Mouse (Mus musculus): ENCODE data around the gene Ncam1. TPM values are rescaled to one million over a fixed set of nuclear protein-coding genes. Genes with fewer than 3 reads are reported as not detected.

The Ncam1 gene
- 442 and 493 TPM in 2 replicates for polyA plus RNA-seq (2015; fragmentation: Nextera tagmentation; extraction: Ambion mirVana)

DNA sequence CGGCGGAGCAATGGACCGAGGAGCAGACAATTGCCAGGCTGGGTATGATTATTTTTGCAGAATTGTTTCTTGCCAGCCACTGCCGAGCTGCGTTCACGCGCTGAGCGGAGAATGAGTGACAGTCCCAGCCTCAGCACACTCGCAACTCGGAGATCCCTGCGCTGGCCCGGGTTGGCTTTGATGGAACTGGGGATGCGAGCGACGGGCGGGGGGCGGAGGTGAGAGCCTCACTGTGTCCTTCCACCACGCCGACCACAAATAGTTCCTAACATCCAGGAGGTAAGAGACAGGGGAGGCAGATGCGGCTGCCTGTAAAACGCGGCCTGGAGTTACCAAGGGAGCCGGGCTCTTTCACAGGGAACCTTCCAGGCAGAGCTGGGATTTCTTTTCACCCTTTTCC is at the start of gene Ncam1:
Gene Ncam1, minus strand, starts transcription at position 120 of the 400 bp plus-strand sequence.
- 0% methylated on average over 23 of the region's 23 CpGs for WGBS
- peak within 1 kb of the TSS; percentile 98 for H3K9ac ChIP-seq
- no peaks in the 10 kb centered on the region for H3K36me3 ChIP-seq
- H3K4me3 ChIP-seq: peak within 1 kb of the TSS; percentile 97
- H3K27me3 ChIP-seq: no peaks in the 10 kb centered on the region
- peaks cover 29% of the 10 kb centered on the region for H3K4me1 ChIP-seq (replicated peaks)
- peak within 1 kb of the TSS; percentile 98 for H3K27ac ChIP-seq (replicated peaks)
- peak within 1 kb of the TSS; percentile 79 for H3K4me2 ChIP-seq
- ATAC-seq (ENCODE audit: low FRiP score, low read depth): peak; percentile 79
- H3K9me3 ChIP-seq: no peaks in the 10 kb centered on the region

GRCm38 (mm10) chr9:49834013-49834412 is 35.3 kb upstream of the Ncam1 start:
- no peaks in the 10 kb centered on the region for H3K27me3 ChIP-seq
- H3K4me3 ChIP-seq: no peak overlapping the region
- 96% methylated on average over 1 of the region's 1 CpGs for WGBS
- H3K27ac ChIP-seq (replicated peaks): no peak overlapping the region
- no peak for ATAC-seq (ENCODE audit: low FRiP score, low read depth)
- H3K4me2 ChIP-seq: no peak overlapping the region
- no peaks in the 10 kb centered on the region for H3K36me3 ChIP-seq
- H3K9ac ChIP-seq: no peak overlapping the region
- H3K4me1 ChIP-seq (replicated peaks): no peaks in the 10 kb centered on the region
- no peaks in the 10 kb centered on the region for H3K9me3 ChIP-seq

DNA sequence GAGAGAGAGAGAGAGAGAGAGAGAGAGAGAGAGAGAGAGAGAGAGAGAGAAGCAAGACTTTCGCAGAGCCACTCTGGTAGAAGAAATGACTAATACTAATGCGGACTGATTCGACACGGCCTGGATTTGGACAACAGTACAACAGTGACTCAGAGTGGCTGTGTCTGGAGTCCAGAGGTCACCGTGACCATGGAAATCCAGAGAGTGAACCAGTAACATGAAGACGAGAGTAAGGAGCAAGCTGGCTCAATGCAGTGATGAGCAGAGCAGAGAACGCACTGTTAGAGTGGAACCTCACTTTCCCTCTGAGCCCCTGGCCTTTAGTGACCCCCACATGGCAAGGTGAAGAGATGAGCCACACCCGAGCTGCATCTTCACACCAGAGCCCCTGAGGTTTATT is 28.9 kb upstream of the Ncam1 start:
- H3K4me2 ChIP-seq: no peak overlapping the region
- H3K4me1 ChIP-seq (replicated peaks): no peaks in the 10 kb centered on the region
- no peak overlapping the region for H3K9ac ChIP-seq
- no peak overlapping the region for H3K4me3 ChIP-seq
- no peak overlapping the region for H3K27ac ChIP-seq (replicated peaks)
- no peaks in the 10 kb centered on the region for H3K9me3 ChIP-seq
- H3K27me3 ChIP-seq: no peaks in the 10 kb centered on the region
- no peaks in the 10 kb centered on the region for H3K36me3 ChIP-seq
- no peak for ATAC-seq (ENCODE audit: low FRiP score, low read depth)
- WGBS: 93% methylated on average over 8 of the region's 8 CpGs

DNA sequence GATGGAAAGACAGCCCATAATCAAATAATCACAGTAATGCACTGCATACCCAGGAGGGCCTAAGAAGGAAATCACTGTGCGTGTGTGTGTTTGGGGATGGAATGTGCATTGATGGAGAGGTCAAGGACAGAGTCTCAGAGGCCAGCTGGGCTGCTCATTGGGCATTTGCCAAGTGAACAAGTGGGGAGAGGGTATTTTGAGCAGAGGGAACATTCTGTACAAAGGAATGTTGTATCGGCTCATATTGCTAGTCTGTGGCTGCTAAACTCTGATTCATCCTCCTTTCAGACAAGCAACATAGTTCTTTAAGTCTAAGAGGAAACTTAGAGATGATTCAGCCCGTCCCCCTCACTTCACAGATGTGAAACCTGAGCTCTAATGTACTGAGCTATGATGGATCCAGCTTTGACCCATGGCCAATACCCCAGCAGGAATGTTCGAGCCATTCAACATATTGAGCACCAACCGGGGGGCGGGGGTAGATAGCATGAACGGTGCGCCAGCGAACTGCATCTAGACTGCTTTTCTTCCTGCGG is 17.5 kb upstream of the Ncam1 start:
- 70% methylated on average over 10 of the region's 10 CpGs for WGBS
- H3K9me3 ChIP-seq: no peaks in the 10 kb centered on the region
- ATAC-seq (ENCODE audit: low FRiP score, low read depth): no peak

GRCm38 (mm10) chr9:49814442-49814841 is 15.7 kb upstream of the Ncam1 start:
- 97% methylated on average over 2 of the region's 2 CpGs for WGBS
- Histone ChIP-seq H3K4me1 (replicated peaks) (0 out of 2 replicates have a peak, but pooled peaks cover 2% of the 10 kb centered on the region), H3K27ac (replicated peaks) (no peak overlapping the region), H3K4me3 (no peak overlapping the region), H3K9me3 (no peaks in the 10 kb centered on the region), H3K27me3 (no peaks in the 10 kb centered on the region), H3K4me2 (no peak overlapping the region), H3K36me3 (no peaks in the 10 kb centered on the region), H3K9ac (no peak overlapping the region)
- ATAC-seq (ENCODE audit: low FRiP score, low read depth): no peak

More for the DNA sequence above, 17.5 kb upstream of the Ncam1 start:
- Histone ChIP-seq H3K27me3 (no peaks in the 10 kb centered on the region), H3K4me3 (no peak overlapping the region), H3K4me1 (replicated peaks) (0 out of 2 replicates have a peak, but pooled peaks cover 2% of the 10 kb centered on the region), H3K36me3 (no peaks in the 10 kb centered on the region), H3K4me2 (no peak overlapping the region), H3K9ac (no peak overlapping the region), H3K27ac (replicated peaks) (no peak overlapping the region)

- H3K4me3 ChIP-seq: no peak overlapping the region
- no peak for ATAC-seq (ENCODE audit: low FRiP score, low read depth)
- no peaks in the 10 kb centered on the region for H3K36me3 ChIP-seq
- H3K4me1 ChIP-seq (replicated peaks): peaks cover 3% of the 10 kb centered on the region; the same call in 1 of the 2 replicates
- WGBS: 65% methylated on average over 3 of the region's 3 CpGs
- no peaks in the 10 kb centered on the region for H3K9me3 ChIP-seq
- H3K9ac ChIP-seq: no peak overlapping the region
- H3K27me3 ChIP-seq: no peaks in the 10 kb centered on the region
- no peak overlapping the region for H3K4me2 ChIP-seq
- H3K27ac ChIP-seq (replicated peaks): no peak overlapping the region
Measured at GRCm38 (mm10) chr9:49803222-49803621, 4.5 kb upstream of the Ncam1 start.

DNA sequence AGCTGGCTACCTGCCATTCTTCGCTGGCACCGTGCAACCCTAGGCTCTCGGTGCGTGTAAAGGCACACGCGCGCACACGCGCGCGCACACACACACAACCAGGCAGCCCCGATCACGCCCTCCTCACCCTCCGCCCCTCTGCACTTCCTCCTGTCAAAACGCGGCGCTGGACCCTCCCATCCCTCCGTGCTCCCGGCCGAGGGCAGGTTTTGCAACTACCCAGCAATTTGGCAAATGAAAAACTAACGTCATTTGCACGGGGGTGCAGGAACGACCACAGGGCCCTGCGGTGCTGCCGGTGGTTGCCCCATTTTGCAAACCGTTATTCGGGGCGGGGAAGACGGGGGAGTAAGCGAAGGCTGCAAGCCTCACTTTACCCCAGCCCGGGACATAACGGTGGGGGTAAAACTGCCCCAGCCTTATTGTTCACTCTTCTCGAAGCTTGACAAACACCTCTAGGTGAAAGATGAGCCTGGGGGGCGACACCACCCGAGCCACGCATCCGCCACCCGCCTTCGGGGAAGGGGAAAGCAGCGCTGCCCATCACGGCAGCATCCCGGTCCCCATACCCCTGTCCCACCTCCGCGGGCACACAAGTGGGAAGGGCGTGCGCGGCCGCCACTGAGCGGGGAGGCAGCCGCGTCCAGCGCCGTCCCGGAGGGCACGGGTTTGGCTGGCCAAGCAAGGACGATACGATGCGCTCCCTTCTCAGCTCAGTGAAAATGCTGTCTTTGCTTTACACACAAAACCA is 729 bp downstream of the Ncam1 start:
- Histone ChIP-seq H3K27me3 (no peaks in the 10 kb centered on the region), H3K9me3 (no peaks in the 10 kb centered on the region), H3K4me1 (replicated peaks) (peaks cover 37% of the 10 kb centered on the region), H3K4me3 (peak overlapping the region; percentile 97), H3K36me3 (no peaks in the 10 kb centered on the region), H3K27ac (replicated peaks) (peak overlapping the region; percentile 98), H3K9ac (peak overlapping the region; percentile 98), H3K4me2 (peak overlapping the region; percentile 79)
- WGBS: under 1% methylated on average over 58 of the region's 58 CpGs
- ATAC-seq (ENCODE audit: low FRiP score, low read depth): peak; percentile 79

DNA sequence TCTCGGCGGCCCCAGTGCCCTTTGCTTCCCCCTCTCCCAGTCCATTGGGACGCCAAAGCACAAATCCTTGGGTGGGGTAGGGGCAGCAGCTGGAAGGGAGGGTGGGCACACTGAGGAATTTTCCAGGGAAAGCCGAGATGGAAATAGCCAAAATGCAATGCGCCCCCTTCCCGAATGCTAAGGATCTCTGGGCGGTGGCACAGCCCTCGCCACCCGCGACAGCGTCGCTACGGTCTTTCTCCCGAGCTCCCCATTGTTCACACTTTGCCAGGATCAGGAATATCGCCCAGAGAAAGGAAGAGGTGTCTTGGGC is 1.3 kb downstream of the Ncam1 start:
- H3K9ac ChIP-seq: peak overlapping the region; percentile 98
- ATAC-seq (ENCODE audit: low FRiP score, low read depth): no peak; the same call in 1 of the 2 replicates
- H3K27me3 ChIP-seq: no peaks in the 10 kb centered on the region
- peaks cover 42% of the 10 kb centered on the region for H3K4me1 ChIP-seq (replicated peaks)
- H3K36me3 ChIP-seq: no peaks in the 10 kb centered on the region
- H3K27ac ChIP-seq (replicated peaks): peak overlapping the region; percentile 98
- H3K9me3 ChIP-seq: no peaks in the 10 kb centered on the region
- peak overlapping the region; percentile 97 for H3K4me3 ChIP-seq
- peak overlapping the region; percentile 79 for H3K4me2 ChIP-seq
- WGBS: under 1% methylated on average over 15 of the region's 15 CpGs

- under 1% methylated on average over 51 of the region's 52 CpGs for WGBS
- no peaks in the 10 kb centered on the region for H3K36me3 ChIP-seq
- H3K4me3 ChIP-seq: peak overlapping the region; percentile 97
- peak overlapping the region; percentile 79 for H3K4me2 ChIP-seq
- H3K27me3 ChIP-seq: no peaks in the 10 kb centered on the region
- H3K4me1 ChIP-seq (replicated peaks): peaks cover 48% of the 10 kb centered on the region
- H3K9me3 ChIP-seq: no peaks in the 10 kb centered on the region
- peak overlapping the region; percentile 98 for H3K9ac ChIP-seq
- peak overlapping the region; percentile 98 for H3K27ac ChIP-seq (replicated peaks)
- ATAC-seq (ENCODE audit: low FRiP score, low read depth): peak; percentile 83
Measured at GRCm38 (mm10) chr9:49796618-49797507, 1.9 kb downstream of the Ncam1 start.

DNA sequence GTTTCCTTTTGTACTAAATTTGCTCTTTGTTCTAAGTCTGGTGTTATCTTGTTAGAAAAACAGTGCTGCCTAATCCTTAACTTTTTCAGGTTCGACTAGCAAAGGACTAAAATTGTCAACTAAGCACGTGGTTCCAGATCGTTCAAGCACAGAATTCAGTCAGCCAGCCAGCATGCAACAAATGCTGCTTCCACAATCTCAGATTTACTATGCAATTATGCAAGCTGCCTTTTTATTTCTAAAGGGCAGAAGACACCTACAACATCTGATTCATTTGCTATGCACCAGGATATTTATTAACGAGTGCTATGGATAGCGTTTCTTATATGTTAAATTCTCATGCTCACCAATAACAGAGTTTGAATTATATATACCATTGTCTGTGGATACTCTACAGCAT is 2.8 kb downstream of the Ncam1 start:
- no peaks in the 10 kb centered on the region for H3K27me3 ChIP-seq
- peak overlapping the region; percentile 98; the same call in 1 of the 2 replicates for H3K9ac ChIP-seq
- H3K4me1 ChIP-seq (replicated peaks): peaks cover 58% of the 10 kb centered on the region
- no peaks in the 10 kb centered on the region for H3K9me3 ChIP-seq
- H3K4me2 ChIP-seq: peak overlapping the region; percentile 79
- H3K27ac ChIP-seq (replicated peaks): peak overlapping the region; percentile 98; the same call in 1 of the 2 replicates
- H3K4me3 ChIP-seq: peak overlapping the region; percentile 97
- 29% methylated on average over 5 of the region's 5 CpGs for WGBS
- H3K36me3 ChIP-seq: no peaks in the 10 kb centered on the region
- no peak for ATAC-seq (ENCODE audit: low FRiP score, low read depth)

GRCm38 (mm10) chr9:49793987-49794550 is 4.7 kb downstream of the Ncam1 start:
- 0 out of 2 replicates have a peak overlapping the region, but pooled peaks have one; percentile 3 for H3K4me2 ChIP-seq
- WGBS: 49% methylated on average over 6 of the region's 6 CpGs

More at GRCm38 (mm10) chr9:49793987-49794550, 4.7 kb downstream of the Ncam1 start:
- Histone ChIP-seq H3K27me3 (no peaks in the 10 kb centered on the region), H3K4me1 (replicated peaks) (peaks cover 62% of the 10 kb centered on the region), H3K9ac (no peak overlapping the region), H3K36me3 (no peaks in the 10 kb centered on the region), H3K4me3 (no peak overlapping the region), H3K9me3 (no peaks in the 10 kb centered on the region), H3K27ac (replicated peaks) (no peak overlapping the region)
- no peak for ATAC-seq (ENCODE audit: low FRiP score, low read depth)
